Mouse (Mus musculus) yolk sac, embryonic 10.5 days (tissue): ENCODE measurements at regions not wholly inside any gene's neighbourhood (a gene's known extent, or its start where the extent isn't known, plus 50 kb on each side); places are given as distances from the start of the nearest gene placed in this dataset.

Experiments used
- DNase-seq: peaks from one replicate; pipeline ENCODE4 v3.0.0-alpha.2; 2017; ENCODE audit warnings: low spot score

DNA sequence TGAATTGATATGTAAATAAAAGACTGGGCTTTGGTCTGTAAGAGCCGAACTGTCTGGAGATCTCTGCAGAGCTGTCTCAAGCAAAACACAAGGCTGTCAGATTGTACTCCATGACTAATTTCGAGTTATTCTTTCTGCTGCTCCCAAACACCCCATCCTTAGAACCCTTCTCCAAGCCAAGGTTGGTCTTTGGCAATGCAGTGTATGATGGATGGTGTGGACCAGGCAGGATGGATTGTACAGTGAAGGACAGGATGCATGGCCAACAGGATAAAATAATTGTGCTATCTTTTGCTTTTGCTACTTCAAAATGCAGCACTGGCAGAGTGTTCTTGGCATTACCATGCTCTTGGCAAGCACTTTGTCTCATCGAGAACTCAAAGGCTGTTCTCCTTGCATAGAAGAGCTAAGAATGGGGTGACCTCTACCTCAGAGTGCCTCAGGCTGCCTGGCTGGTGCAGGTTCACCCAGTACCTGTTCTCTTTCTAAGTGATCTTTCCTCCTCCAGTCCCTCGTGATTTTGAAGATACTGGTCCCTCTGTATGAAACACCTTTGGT lies 88.4 kb upstream of the Cpeb4 start:
- DNase-seq: no peak

DNA sequence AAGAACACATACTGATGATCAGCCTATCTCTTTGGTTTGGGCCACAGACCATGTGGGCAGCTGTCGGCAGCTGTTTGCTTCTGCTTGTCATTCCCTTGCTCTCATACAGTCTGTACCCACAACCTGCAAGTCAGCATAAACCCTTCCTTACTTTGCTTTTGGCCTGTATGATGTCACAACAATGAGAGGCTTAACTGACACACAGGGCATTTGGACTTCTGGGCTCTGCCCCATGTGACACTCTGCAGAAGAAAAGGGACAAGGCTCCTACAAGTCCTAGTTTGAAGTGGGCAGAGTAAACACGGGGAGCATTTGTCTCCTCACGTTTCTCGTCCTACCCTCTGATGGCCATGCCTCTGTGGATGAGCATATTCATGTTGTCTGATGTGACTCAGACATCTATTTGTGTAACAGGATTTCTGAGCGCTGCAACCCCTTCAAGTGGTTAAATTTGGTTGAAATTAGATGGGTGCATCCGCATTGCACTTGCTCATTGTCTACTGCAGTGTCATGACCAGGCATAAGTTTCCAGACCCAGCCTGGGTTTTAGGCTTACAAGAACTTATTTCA lies 87.6 kb upstream of the Cpeb4 start:
- no peak for DNase-seq

GRCm38 (mm10) chr11:31785160-31785559 lies 86.9 kb upstream of the Cpeb4 start:
- DNase-seq: no peak

GRCm38 (mm10) chr11:31787376-31787775 lies 84.6 kb upstream of the Cpeb4 start:
- no peak for DNase-seq

DNA sequence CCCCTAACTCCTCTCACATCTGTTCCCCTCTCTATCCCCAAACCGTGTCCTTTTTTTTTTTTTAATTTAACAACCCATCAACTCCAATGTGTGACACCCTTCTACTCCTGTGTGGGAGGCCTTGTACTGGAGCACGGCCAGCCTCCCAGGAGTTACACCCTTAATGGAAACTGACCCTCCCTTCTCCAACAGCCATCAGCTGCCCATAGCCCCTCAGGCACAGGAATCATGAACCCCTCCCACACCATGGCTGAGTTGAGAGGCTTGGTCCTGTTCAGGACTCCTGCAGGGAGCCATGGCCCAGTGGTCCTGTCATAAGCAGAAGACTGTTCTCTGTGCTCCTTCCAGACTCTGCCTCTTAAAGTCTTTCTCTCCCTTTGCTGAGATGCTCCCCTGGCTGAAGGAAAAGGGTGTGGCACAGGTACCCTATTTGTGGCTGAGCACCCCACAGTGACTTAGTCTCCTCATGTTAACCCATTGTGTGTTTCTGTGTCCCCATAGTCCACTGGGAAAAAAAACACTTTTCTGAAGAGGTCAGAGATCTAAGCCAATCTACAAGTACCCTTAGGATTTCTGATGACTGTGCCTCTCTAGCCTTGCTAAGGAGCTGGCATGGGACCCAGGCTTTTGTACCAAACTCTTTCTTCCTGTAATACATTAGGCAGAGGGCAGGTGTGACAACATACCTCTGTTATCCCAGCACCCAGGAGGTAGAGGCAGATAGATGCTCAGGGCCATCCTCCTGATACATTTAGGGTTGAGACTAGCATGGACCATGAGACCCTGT lies 83.9 kb upstream of the Cpeb4 start:
- no peak for DNase-seq

GRCm38 (mm10) chr11:31789967-31790366 lies 82.0 kb upstream of the Cpeb4 start:
- DNase-seq: no peak

DNA sequence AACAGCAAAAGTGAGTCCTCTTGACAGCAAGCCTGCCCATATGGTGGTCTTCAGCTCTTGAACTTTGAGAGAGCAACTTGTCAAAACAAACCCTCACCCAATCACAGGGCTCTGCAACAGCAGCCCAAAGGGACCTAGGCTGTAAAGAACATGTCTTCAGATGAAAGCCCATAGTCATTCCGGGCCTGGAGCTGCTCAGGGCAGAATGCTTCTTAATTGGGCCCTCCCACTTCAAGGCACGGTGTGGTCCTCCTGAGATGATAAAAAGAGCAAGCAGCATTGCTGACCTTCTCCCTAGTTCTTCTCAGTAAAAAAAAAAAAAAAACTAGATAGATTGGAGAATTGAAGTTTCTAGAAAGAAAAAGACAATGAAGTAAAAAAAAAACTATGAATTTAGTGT lies 80.7 kb upstream of the Cpeb4 start:
- DNase-seq: no peak

GRCm38 (mm10) chr11:31795084-31795483 lies 76.9 kb upstream of the Cpeb4 start:
- no peak for DNase-seq

DNA sequence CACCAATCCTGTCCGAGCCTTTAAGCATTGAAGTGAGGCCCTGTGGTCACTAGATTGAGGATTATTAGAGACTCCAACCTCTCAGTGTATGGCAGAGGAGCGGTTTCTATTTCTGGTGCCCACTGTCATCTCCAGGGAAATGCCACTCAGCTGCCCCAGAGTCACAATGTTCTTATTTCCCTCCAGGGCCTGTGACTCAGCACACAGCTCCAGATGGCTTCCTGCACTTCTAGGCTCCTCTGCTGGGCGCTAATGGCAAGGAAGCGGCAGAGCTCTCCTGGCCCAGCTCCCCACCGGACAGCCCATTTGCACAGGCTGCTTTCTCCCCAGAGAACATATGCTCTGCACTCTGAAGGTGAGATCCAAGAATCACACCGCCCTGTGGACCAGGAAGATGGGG lies 75.8 kb upstream of the Cpeb4 start:
- no peak for DNase-seq

- peak; percentile 74 for DNase-seq
Observed at GRCm38 (mm10) chr11:31801575-31801974, 70.4 kb upstream of the Cpeb4 start.

DNA sequence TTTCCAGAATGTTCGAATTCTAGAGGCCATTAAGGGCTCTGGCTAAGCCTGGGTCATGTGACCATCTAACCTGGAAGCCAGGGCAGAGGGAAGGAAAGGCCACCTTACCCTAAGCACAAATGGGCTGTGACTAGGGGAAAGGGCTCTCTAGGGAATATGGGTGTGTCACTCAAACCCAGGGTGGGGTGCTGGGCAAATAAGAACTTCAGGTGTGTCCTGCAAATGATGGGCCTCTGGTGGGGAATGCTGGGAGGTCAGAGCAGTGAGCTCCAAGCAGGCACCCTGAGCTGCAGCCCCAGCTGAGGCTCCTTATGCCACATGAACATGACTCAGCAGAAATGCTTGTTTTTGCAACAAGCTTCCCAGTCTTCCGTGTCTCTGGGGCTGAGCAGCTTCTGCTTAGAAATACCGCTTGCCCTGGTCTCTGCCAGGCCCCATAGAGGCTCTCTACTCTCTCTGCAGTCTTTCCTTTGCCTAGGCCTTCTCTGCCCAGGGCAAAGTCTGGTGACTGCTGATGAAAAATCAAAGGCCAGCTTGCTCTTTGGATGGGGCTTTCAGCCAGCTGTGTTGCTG lies 68.6 kb upstream of the Cpeb4 start:
- peak; percentile 60 for DNase-seq

- DNase-seq: no peak
Observed at GRCm38 (mm10) chr11:31804518-31804917, 67.5 kb upstream of the Cpeb4 start.

- DNase-seq: no peak
Observed at GRCm38 (mm10) chr11:31807461-31808215, 64.4 kb upstream of the Cpeb4 start.

DNA sequence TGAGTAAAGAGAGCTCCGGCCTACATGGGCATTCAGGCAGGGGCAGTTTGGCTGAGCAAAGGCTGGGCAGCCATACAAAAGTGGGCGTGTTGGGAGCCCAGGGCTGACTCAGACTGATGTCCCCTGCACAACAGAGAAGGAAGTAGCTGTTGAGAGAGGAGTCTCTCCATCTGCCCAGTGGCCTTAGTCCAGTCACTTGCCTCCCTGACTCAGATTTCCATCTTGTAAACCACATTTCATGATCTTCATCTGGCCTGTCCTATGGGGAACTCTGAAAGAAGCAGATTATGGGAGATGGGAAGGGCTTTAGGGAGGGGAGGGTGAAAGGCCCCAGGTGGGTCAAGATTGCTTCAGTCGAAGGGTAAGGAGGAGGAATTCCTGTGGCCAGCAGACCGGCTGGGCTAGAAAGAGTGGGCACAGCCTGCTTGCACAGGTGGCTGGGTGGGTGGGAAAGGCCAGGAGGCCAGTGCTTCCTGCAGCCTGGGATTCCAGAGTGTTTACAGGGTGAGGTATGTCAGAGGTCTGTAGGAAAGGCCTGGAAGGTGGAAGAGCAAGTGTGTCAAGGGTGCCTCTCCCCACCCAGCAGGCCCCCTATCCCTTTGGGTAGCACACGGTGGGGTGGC lies 63.7 kb upstream of the Cpeb4 start:
- DNase-seq: no peak

GRCm38 (mm10) chr11:31810011-31810786 lies 61.8 kb upstream of the Cpeb4 start:
- DNase-seq: no peak

DNA sequence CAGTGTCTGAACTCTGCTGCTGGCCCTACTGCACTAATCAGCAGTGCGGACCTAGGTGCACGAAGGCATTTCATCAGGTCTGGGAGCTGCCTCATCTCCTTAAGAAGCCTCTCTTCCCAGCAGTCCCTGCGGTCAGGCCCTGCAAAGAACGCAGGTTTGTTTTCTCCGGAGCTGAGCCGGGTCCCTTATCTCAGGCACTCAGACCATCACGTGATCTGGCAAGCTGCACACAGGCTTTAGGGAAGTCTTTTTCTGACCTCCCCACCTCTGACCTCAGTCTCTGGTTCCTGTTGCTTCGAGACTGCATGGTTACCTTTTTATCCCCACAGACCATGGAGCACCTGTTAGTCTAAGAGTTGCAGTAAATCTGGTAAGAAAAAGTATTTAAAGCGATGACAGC lies 59.8 kb upstream of the Cpeb4 start:
- peak; percentile 88 for DNase-seq

DNA sequence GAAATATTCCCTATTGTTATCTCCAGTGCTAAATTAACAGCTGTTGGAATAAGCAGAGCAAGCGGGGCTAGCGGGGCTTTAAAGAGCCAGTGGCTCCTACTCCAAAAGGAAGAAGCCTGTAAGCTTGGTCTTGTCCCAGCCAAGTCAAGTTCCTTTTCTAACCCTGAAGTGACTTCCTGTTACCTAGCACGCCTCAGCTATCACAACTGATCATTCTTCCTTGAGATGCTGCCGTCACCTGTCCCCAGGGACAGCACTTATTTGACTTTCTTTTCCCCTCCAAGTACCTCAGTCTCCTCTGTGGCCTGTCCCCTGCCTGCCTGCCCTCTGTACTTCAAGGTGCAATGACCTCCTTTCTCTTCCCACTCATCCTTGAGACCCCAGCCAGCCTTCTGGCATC lies 57.4 kb upstream of the Cpeb4 start:
- no peak for DNase-seq

DNA sequence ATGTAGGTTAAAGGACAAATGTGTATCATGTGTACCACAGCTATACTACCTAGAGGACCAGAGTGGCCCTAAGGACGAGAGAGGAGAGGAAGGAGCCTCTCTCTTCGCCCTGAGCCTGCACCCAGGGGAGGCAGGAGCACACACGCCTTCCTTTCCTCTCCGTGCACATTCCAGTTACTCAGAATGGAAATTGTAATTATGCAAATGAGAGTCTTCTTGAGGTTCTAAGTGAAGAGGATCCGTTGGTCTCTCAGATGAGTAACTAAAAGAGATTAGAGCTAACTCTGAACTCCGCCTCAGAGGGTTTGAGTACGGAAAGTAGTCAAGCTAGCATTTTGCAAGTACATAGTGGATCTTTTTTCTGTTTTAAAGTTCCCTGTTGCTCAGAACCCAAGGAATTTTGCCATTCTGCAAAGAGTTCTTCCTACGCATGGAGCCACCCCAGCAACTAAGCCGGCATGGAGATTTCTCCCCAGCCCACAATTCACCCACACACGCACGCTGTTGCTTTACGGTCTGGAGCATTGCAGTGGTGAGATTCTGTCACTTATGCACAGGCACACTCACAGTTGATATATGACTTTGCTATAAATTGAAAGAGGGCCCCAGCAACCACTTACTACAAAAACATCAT lies 56.0 kb upstream of the Cpeb4 start:
- no peak for DNase-seq

DNA sequence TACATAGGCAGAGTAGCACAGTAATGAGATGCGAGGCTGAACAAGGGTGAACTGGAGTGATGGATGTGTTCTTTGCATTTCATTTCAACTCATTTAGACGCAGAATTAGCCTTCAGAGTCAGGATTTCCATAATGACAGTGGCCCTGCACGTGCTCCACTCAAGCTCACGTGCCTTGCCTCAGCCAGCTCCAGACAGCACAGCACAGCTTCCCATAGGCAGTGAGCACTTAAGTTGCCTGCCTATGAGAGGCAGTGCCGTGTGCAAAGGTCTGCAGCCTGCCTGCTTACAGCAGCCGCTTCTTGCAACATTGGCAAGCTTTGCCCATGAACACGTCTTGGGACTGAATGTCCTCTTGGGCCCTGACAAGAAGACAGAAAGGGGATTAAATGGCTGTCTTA lies 54.0 kb upstream of the Cpeb4 start:
- no peak for DNase-seq

GRCm38 (mm10) chr11:31819964-31820363 lies 52.0 kb upstream of the Cpeb4 start:
- no peak for DNase-seq
